Mouse (Mus musculus) retina, adult 2 months (tissue): ENCODE data around the gene Olfr986.

Experiments used
- DNase-seq: peaks from one replicate; pipeline ENCODE4 v3.0.0-alpha.2; 2012; ENCODE audit warnings: low read depth, low spot score

Olfr986 gene

DNA sequence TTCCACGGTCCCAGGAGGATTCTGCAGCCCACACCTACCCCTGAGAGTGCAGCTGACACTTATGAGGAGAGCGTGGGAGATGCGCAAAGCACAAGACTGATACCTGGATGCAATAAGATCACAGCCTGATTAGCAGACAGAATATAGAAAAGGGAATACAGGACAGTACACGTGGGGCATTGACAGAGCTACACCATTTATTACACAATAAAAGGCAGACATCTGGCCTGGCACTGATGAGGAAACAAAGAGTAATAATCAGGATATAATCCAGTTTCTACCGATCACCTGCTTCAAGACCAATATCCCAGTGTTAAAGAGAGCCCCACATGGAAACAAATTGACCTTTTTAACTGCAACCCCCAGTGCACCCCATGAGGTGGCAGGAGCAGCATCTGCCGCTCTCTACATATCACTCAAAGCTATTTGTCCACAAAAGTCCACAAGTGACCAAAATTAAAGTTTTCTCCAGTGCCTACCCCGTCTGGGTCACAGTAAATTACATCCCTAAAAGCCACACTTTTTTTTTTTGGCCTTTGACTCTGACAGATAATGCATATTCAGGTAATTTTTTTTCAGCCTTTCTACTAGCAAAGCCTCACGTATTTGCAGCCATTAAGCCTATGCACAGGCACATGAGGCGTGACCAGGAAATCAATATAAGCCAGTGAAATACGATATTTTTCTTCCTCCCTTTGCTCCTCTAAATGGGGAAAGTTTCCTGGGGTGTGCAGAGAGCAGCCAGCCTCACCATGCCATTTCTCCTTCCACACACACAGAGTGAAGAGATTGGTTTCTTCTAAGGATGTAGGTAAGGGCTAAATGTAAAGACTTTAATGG is 53.7 kb downstream of the Olfr986 start:
- no peak for DNase-seq

- DNase-seq = no peak
These were observed 54.5 kb downstream of the Olfr986 start for GRCm38 (mm10) chr9:40235220-40235619.
